Mouse (Mus musculus): ENCODE measurements at regions not wholly inside any gene's neighbourhood (a gene's known extent, or its start where the extent isn't known, plus 50 kb on each side); places are given as distances from the start of the nearest gene placed in this dataset.

- no peak for TF ChIP-seq CTCF (IDR thresholded peaks at IDR 0.05; ENCODE audit: low read depth, low read length)
- no peak for TF ChIP-seq GATA1 (IDR thresholded peaks at IDR 0.05; ENCODE audit: borderline replicate concordance, low read length)
- no peak for TF ChIP-seq TAL1 (conservative IDR thresholded peaks at IDR 0.05; ENCODE audit: low read depth, low read length)
These were observed 719.1 kb downstream of the Epm2a start for GRCm38 (mm10) chr10:12062302-12062701.

Data from G1E (cell line).